Mouse (Mus musculus) ovary, postnatal 10 days (tissue): ENCODE results near the gene Dhrs3.

Experiments used
- DNase-seq: peaks from one replicate; pipeline ENCODE4 v3.0.0; 2022; ENCODE audit warnings: low spot score

Gene Dhrs3

GRCm38 (mm10) chr4:144972948-144973720 lies 80.5 kb downstream of the Dhrs3 start:
- no peak for DNase-seq

- no peak for DNase-seq
Observed at GRCm38 (mm10) chr4:144974458-144974857, 81.8 kb downstream of the Dhrs3 start.

- no peak for DNase-seq
Observed at GRCm38 (mm10) chr4:144975505-144975904, 82.9 kb downstream of the Dhrs3 start.

GRCm38 (mm10) chr4:144977057-144977456 lies 84.4 kb downstream of the Dhrs3 start:
- DNase-seq: no peak
